Mouse (Mus musculus) liver, adult 2 months (tissue): Measurements from ENCODE around the gene Aknad1. TPM values are rescaled to one million over a fixed set of nuclear protein-coding genes. Genes with fewer than 3 reads are reported as not detected.

Experiments used
- DNase-seq: peaks from one replicate; pipeline ENCODE4 v3.0.0-alpha.2; 2011; ENCODE audit warnings: low read depth, low spot score; ENCODE audit errors: extremely low read depth
- H3K27ac ChIP-seq: fragments of 200-500 bp; replicated peaks from 2 replicates; pipeline ENCODE4 v1.5.1; 2012; ENCODE audit warnings: low read depth, mild to moderate bottlenecking, control low read depth, inconsistent platforms, low read length; ENCODE audit not compliant: insufficient read depth
- H3K27me3 ChIP-seq: fragments of 200-500 bp; 2 replicates; pipeline ENCODE4 v1.6.1; 2012; ENCODE audit warnings: mild to moderate bottlenecking, moderate library complexity, low read length, inconsistent platforms; ENCODE audit not compliant: control insufficient read depth, insufficient read depth
- H3K36me3 ChIP-seq: fragments of 200-500 bp; 2 replicates; pipeline ENCODE4 v1.6.1; 2012; ENCODE audit warnings: low read length, inconsistent platforms; ENCODE audit not compliant: control insufficient read depth, insufficient read depth
- H3K4me1 ChIP-seq: fragments of 200-500 bp; 2 replicates; pipeline ENCODE4 v1.6.1; 2011; ENCODE audit warnings: low read length; ENCODE audit not compliant: control insufficient read depth, insufficient read depth
- H3K4me3 ChIP-seq: fragments of 200-500 bp; 2 replicates; pipeline ENCODE4 v1.5.1; 2011; ENCODE audit warnings: low read depth, mild to moderate bottlenecking, control low read depth, low read length, moderate library complexity; ENCODE audit not compliant: insufficient read depth
- H3K79me2 ChIP-seq: fragments of 200-500 bp; 2 replicates; pipeline ENCODE4 v1.6.1; 2012; ENCODE audit warnings: inconsistent platforms, mild to moderate bottlenecking, low read length, moderate library complexity; ENCODE audit not compliant: control insufficient read depth, insufficient read depth
- H3K9ac ChIP-seq: fragments of 200-500 bp; 2 replicates; pipeline ENCODE4 v1.6.1; 2012; ENCODE audit warnings: low read depth, mild to moderate bottlenecking, control low read depth, inconsistent platforms, low read length
- CTCF ChIP-seq: fragments of 200-500 bp; IDR thresholded peaks from 2 replicates; pipeline ENCODE4 v1.5.1; 2011; ENCODE audit warnings: low read depth, low read length, control low read depth
- POLR2A ChIP-seq: fragments of 200-500 bp; IDR thresholded peaks from 2 replicates; pipeline ENCODE4 v1.6.1; 2011; ENCODE audit warnings: low read length, control low read depth; ENCODE audit not compliant: insufficient read depth; ENCODE audit errors: extremely low read depth
- WGBS: fragments of 180-500 bp; shearing (Covaris S2); methylation state at CpG from one replicate; pipeline ENCODE4 v1.1.7; 2018; 5-methylcytosine and 5-hydroxymethylcytosine counted together
- polyA plus RNA-seq: library from polyadenylated mRNA; depleted of rRNA; stranded (reverse); fragments of >200 nt; gene quantifications from 2 replicates; pipeline ENCODE4 v1.2.3, GENCODE M21; 2012
- total RNA-seq: library from RNA; depleted of rRNA; stranded (reverse); fragments of >200 nt; gene quantifications from 2 replicates; pipeline ENCODE4 v1.2.3, GENCODE M21; 2014

The Aknad1 gene
- total and polyA plus RNA-seq, 2 experiments = not detected

DNA sequence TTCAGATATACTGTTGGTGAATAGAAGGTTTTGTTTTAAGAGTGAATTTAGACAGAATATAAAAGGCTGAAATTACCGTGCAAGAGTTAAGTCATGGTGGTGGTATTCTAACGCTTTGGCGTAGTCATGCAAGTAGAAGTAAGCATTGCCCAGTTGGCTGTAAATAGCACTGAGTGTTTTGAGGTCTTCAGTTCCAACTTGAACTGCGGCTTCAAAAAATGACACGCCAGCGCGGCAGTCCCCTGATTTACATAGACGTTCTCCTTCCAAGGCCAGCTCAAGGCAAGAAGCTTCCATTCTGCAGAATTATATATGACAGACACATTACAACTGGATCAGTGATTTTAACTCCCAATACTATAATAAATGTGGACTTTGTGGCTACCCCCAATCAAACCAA is 36.7 kb upstream of the Aknad1 start:
- no peak overlapping the region for H3K27ac ChIP-seq
- DNase-seq = no peak
- 97% methylated on average over 8 of the region's 8 CpGs for WGBS
- H3K27me3 ChIP-seq = no peaks in the 10 kb centered on the region
- peaks cover 6% of the 10 kb centered on the region; the same call in 1 of the 2 replicates for H3K79me2 ChIP-seq
- H3K4me1 ChIP-seq = no peaks in the 10 kb centered on the region
- TF ChIP-seq CTCF (no peak), POLR2A (no peak)
- H3K4me3 ChIP-seq = no peak overlapping the region
- peaks cover 5% of the 10 kb centered on the region; the same call in 1 of the 2 replicates for H3K36me3 ChIP-seq
- no peak overlapping the region for H3K9ac ChIP-seq

DNA sequence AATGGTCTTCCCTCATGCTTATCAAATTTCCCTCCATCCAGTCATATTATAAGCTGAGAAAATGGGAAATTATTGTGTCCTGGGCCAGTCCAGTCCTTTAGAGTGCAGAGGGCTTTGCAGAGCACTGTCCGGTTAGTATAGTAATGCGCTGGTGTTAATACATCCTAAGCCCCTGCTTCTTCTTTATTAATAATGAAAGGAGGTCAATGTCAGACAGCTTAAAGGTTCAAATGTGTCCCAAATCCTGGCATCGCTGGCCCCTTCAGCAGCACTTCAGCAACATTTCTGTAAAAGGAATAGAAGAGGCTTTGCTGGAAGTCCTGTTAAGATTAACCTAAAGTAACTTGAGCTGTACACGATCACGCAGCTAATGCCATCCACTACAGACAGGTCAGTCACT is 28.2 kb upstream of the Aknad1 start:
- Histone ChIP-seq H3K27ac (no peak overlapping the region), H3K36me3 (no peaks in the 10 kb centered on the region), H3K9ac (no peak overlapping the region), H3K4me3 (no peak overlapping the region), H3K4me1 (peaks cover 8% of the 10 kb centered on the region), H3K27me3 (no peaks in the 10 kb centered on the region), H3K79me2 (peaks cover 20% of the 10 kb centered on the region)
- WGBS = 95% methylated on average over 5 of the region's 5 CpGs
- no peak for DNase-seq
- TF ChIP-seq CTCF (no peak), POLR2A (no peak)

DNA sequence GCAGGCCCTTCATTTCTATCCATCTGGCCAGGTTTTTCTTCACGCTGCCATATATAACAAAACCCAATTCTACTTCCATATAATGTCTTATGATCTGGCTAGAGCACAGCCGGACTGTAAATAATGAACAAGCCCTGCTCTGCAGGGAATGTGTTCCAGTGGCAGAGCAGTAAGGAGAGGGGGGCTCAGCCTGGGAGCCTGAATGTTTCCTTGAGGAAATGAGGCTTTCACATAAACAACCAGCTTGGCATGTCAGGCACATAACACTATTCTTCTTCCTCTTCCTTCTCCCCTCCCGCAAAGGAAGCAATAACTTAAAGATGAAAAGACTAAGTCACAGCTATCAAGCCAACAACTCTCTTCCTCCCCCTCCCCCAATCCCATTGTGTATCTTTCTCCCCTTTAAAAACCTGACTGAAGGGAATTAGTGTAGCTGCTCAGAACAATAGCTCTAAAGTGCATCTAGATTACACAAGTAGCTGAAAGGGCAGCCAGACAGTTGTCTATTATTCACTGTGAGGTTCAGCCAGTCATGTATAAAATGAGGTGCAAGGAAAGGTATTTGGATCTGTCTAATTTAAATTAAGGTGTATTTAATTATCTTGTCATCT is 26.3 kb upstream of the Aknad1 start:
- Histone ChIP-seq H3K36me3 (no peaks in the 10 kb centered on the region), H3K4me1 (peaks cover 8% of the 10 kb centered on the region), H3K79me2 (peaks cover 14% of the 10 kb centered on the region), H3K27me3 (no peaks in the 10 kb centered on the region), H3K4me3 (no peak overlapping the region), H3K27ac (no peak overlapping the region), H3K9ac (no peak overlapping the region)
- TF ChIP-seq CTCF (no peak), POLR2A (no peak)
- WGBS = 51% methylated on average over 3 of the region's 3 CpGs
- DNase-seq = peak; percentile 34

DNA sequence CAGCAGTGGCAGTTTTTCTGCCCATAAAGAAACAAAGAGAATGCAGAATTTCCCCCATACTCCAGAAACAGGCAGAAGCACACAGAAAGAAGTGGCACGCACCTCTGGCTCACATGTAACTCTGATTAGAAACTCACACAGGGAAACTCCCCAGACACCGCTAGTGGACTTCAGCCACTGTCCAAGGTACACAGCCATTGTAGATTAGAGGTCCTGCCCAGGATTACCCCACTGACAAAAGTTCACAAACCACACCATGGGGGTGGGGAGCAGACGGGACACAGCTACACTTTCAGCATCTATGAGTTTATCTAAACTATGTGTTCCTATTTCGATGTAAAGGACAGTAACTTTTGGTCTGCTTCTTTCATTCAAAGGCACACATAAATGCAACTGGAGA is 24.6 kb upstream of the Aknad1 start:
- Histone ChIP-seq H3K4me3 (peak overlapping the region; percentile 17; the same call in 1 of the 2 replicates), H3K79me2 (peaks cover 14% of the 10 kb centered on the region), H3K9ac (no peak overlapping the region), H3K27ac (peak overlapping the region; percentile 49), H3K27me3 (no peaks in the 10 kb centered on the region), H3K4me1 (peaks cover 9% of the 10 kb centered on the region), H3K36me3 (no peaks in the 10 kb centered on the region)
- peak; percentile 98 for DNase-seq
- 23% methylated on average over 4 of the region's 4 CpGs for WGBS
- no peak for TF ChIP-seq POLR2A
- no peak for TF ChIP-seq CTCF

DNA sequence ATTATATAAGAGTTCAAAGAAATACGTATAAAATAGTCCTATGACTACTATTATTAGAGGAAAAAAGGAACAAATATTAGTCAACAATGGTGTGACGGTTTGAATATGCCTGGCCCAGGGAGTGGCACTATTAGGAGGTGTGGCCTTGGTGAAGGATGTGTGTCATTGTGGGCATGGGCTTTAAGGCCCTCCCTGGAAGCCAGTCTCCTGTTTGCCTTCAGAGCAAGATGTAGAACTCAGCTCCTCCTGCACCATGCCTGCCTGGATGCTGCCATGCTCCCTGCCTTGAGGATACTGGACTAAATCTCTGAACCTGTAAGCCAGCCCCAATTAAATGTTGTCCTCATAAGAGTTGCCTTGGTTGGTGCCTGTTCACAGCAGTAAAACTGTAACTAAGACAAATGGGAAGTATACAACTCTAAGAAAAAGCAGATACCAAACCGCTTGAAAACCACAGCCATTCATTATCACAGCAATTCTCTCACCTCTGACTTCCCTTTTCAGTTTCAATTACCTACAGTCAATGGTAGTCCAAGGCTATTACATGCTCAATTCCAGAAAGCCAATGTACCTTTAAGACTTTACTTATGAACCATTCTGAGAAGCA is 21.5 kb upstream of the Aknad1 start:
- DNase-seq = no peak
- H3K27ac ChIP-seq = no peak overlapping the region
- H3K4me1 ChIP-seq = peaks cover 13% of the 10 kb centered on the region
- no peaks in the 10 kb centered on the region for H3K27me3 ChIP-seq
- peaks cover 9% of the 10 kb centered on the region; the same call in 1 of the 2 replicates for H3K79me2 ChIP-seq
- WGBS = 84% methylated on average over 3 of the region's 3 CpGs
- no peaks in the 10 kb centered on the region for H3K36me3 ChIP-seq
- no peak for TF ChIP-seq POLR2A
- no peak for TF ChIP-seq CTCF
- no peak overlapping the region for H3K9ac ChIP-seq
- no peak overlapping the region for H3K4me3 ChIP-seq

DNA sequence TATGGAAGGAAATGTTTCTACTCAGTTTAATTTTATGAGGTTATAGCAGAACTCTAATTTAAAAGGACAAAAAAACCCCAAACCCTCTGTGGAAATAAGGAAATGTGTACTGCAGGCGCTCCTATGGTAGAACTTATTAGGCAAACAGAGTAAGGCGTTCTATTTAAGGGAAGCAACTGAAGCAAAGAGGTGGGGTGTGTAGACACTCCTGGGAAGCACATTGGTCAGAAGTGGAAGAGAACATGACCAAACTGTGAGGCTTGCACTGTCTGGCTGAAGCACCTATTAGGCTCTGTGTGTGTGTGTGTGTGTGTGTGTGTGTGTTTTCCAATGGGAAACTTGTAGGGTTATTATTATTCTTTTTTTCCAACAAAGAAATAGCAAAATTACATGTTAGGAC is 20.1 kb upstream of the Aknad1 start:
- TF ChIP-seq POLR2A (no peak), CTCF (no peak)
- Histone ChIP-seq H3K4me1 (peaks cover 7% of the 10 kb centered on the region), H3K79me2 (peaks cover 6% of the 10 kb centered on the region; the same call in 1 of the 2 replicates), H3K36me3 (no peaks in the 10 kb centered on the region), H3K4me3 (no peak overlapping the region), H3K27me3 (no peaks in the 10 kb centered on the region), H3K9ac (no peak overlapping the region), H3K27ac (no peak overlapping the region)
- DNase-seq = no peak
- 76% methylated on average over 2 of the region's 2 CpGs for WGBS
